Mouse (Mus musculus) lung, embryonic 15.5 days (tissue): ENCODE data around the gene Paf1. TPM values are rescaled to one million over a fixed set of nuclear protein-coding genes. Genes with fewer than 3 reads are reported as not detected.

ENCODE experiments used
- ATAC-seq: fragments of 200-750 bp; cut with Nextera tagmentation; 2 replicates; pipeline ENCODE4 v1.8.0; 2017; ENCODE audit warnings: moderate number of reproducible peaks, borderline replicate concordance; ENCODE audit not compliant: low FRiP score, low TSS enrichment; ENCODE audit errors: extremely low read depth
- H3K27ac ChIP-seq: fragments of 300-500 bp; sonication (generic); 2 replicates; pipeline ENCODE4 v1.5.1; 2015; ENCODE audit warnings: moderate library complexity, mild to moderate bottlenecking, inconsistent platforms
- H3K27me3 ChIP-seq: fragments of 300-500 bp; sonication (generic); 2 replicates; pipeline ENCODE4 v1.6.1; 2015; ENCODE audit warnings: inconsistent platforms
- H3K36me3 ChIP-seq: fragments of 300-500 bp; sonication (generic); 2 replicates; pipeline ENCODE4 v1.6.1; 2015; ENCODE audit warnings: inconsistent platforms
- H3K4me1 ChIP-seq: fragments of 300-500 bp; sonication (generic); 2 replicates; pipeline ENCODE4 v1.6.1; 2015; ENCODE audit warnings: inconsistent platforms
- H3K4me2 ChIP-seq: fragments of 300-500 bp; sonication (generic); 2 replicates; pipeline ENCODE4 v1.6.1; 2015; ENCODE audit warnings: inconsistent platforms, mild to moderate bottlenecking, moderate library complexity
- H3K4me3 ChIP-seq: fragments of 300-500 bp; sonication (generic); 2 replicates; pipeline ENCODE4 v1.5.1; 2015; ENCODE audit warnings: mild to moderate bottlenecking, inconsistent platforms
- H3K9ac ChIP-seq: fragments of 300-500 bp; sonication (generic); 2 replicates; pipeline ENCODE4 v1.6.1; 2015; ENCODE audit warnings: inconsistent platforms
- H3K9me3 ChIP-seq: fragments of 300-500 bp; sonication (generic); 2 replicates; pipeline ENCODE4 v1.6.1; 2016; ENCODE audit warnings: inconsistent platforms
- WGBS: fragments of 180-500 bp; shearing (Covaris S2); methylation state at CpG from one replicate; pipeline ENCODE4 v1.1.7; 2015; 5-methylcytosine and 5-hydroxymethylcytosine counted together
- polyA plus RNA-seq: library from polyadenylated mRNA; unstranded; fragments of >200 nt; fragmentation: Nextera tagmentation; extraction: Ambion mirVana; gene quantifications from 2 replicates; pipeline ENCODE4 v1.2.1, GENCODE M21; 2015

Gene Paf1
- polyA plus RNA-seq, 1 experiment from 2014 or later: 88.2 TPM

DNA sequence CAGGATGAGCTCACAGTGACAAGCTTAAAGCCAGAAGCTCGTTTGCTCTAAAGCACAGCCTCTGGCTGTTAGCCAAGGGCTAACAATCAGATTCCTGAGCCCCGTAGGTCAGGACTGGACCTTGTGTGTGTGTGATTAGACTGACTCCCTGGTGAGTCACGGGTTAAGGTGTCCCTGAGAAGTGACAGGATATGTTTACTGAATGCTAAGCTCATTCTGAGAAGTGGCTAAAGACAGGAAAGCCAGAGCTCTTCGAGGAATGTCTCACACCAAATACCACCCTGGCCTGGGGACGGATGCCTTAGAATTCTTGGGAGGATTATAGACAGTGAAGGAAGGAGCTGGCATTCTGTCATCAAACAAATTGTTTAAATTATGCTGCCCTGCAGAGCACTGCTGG is 34.8 kb upstream of the Paf1 start:
- 3% methylated on average over 5 of the region's 5 CpGs for WGBS
- Histone ChIP-seq H3K27me3 (no peaks in the 10 kb centered on the region), H3K4me2 (0 out of 2 replicates have a peak overlapping the region, but pooled peaks have one; percentile 0), H3K36me3 (peaks cover 54% of the 10 kb centered on the region), H3K4me1 (peaks cover 26% of the 10 kb centered on the region), H3K4me3 (no peak overlapping the region), H3K9me3 (no peaks in the 10 kb centered on the region), H3K9ac (no peak overlapping the region), H3K27ac (peak overlapping the region; percentile 85)
- ATAC-seq: no peak

- H3K9me3 ChIP-seq: no peaks in the 10 kb centered on the region
- H3K9ac ChIP-seq: no peak overlapping the region
- peaks cover 53% of the 10 kb centered on the region for H3K36me3 ChIP-seq
- H3K4me3 ChIP-seq: no peak overlapping the region
- H3K4me1 ChIP-seq: peaks cover 26% of the 10 kb centered on the region
- H3K4me2 ChIP-seq: no peak overlapping the region
- 48% methylated on average over 7 of the region's 7 CpGs for WGBS
- no peaks in the 10 kb centered on the region for H3K27me3 ChIP-seq
- no peak for ATAC-seq
- peak overlapping the region; percentile 85 for H3K27ac ChIP-seq
These were observed 34.3 kb upstream of the Paf1 start for GRCm38 (mm10) chr7:28358431-28358830.

DNA sequence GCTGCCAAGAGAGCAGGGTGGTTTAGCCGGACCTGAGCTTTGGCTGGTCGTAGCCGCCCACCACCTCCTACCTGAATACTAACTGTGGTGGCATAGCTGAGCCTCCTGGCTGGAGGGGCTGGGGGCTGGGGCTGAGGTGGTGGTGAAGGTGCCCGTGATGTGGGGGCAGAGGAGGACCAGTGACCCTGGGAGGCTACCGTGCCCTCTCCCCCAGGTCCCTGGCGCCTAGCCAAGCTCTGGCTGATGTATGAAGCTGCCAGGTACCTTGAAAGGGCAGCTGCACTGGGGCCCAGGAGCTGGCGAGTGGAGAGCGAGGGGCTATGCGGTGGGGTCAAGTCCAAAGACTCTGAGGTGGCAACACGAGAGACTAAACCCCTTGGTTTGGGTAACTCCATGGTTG is 32.9 kb upstream of the Paf1 start:
- WGBS: 84% methylated on average over 10 of the region's 10 CpGs
- ATAC-seq: no peak
- Histone ChIP-seq H3K4me3 (no peak overlapping the region), H3K4me2 (no peak overlapping the region), H3K4me1 (peaks cover 26% of the 10 kb centered on the region), H3K9me3 (no peaks in the 10 kb centered on the region), H3K9ac (no peak overlapping the region), H3K36me3 (peaks cover 54% of the 10 kb centered on the region), H3K27ac (no peak overlapping the region), H3K27me3 (no peaks in the 10 kb centered on the region)

DNA sequence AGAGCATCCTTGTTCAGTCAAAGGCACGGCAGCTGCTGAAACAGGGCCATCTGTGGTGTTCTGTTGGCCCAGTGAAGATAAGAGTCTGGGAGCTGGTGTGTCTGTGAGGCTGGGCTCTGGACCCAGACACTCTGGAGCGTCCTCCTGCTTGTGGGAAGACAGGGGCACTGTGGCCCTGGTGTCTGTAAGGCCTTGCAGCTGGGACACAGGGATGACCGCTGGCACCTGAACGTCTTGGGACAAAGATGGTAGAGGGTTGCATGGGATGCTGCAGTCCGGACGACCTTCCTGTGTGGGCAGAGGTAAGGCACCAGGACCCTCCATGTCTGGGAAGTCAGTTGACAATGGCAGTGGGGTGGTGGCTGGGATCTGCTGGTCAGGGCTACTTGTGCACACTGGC is 32.5 kb upstream of the Paf1 start:
- 87% methylated on average over 6 of the region's 6 CpGs for WGBS
- H3K9ac ChIP-seq: no peak overlapping the region
- H3K4me2 ChIP-seq: no peak overlapping the region
- no peak for ATAC-seq
- peaks cover 26% of the 10 kb centered on the region for H3K4me1 ChIP-seq
- no peaks in the 10 kb centered on the region for H3K9me3 ChIP-seq
- H3K27ac ChIP-seq: no peak overlapping the region
- no peaks in the 10 kb centered on the region for H3K27me3 ChIP-seq
- peaks cover 55% of the 10 kb centered on the region for H3K36me3 ChIP-seq
- no peak overlapping the region for H3K4me3 ChIP-seq

- 92% methylated on average over 20 of the region's 20 CpGs for WGBS
- H3K4me1 ChIP-seq: peaks cover 23% of the 10 kb centered on the region
- H3K9me3 ChIP-seq: no peaks in the 10 kb centered on the region
- H3K27ac ChIP-seq: no peak overlapping the region
- ATAC-seq: no peak
- no peak overlapping the region for H3K4me3 ChIP-seq
- H3K36me3 ChIP-seq: peaks cover 70% of the 10 kb centered on the region
- H3K27me3 ChIP-seq: no peaks in the 10 kb centered on the region
- no peak overlapping the region for H3K4me2 ChIP-seq
- H3K9ac ChIP-seq: no peak overlapping the region
These were observed 31.0 kb upstream of the Paf1 start for GRCm38 (mm10) chr7:28361647-28362341.

DNA sequence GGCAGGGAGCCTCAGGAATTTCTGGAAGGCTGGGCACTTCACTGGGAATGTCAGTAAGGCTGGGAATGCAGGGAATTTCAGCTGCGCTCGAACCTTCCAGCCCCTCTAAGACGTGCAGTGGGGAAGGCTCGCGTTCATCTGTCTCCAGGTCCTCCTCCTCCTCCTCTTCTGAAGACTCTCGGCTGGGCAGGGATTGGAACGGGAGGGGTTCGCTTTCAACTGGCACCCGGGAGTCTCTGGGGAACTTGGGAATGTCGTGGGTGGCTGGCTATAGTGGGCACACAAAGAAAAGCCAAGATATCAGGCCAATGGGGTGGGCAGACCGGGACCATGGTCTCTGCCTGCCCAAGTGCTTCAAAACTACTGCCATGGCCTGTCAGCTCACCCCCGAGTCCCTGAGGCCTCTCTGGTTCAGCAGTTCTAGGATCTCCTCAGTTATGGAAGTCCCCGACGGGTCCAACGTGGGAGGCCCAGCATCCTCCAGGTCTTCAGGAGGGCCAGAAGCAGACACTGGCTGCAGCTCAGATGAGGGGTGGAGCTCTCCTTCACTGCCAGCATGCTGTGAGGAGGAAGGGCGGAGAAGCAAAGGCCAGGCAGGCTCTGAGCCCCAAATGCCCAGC is 30.2 kb upstream of the Paf1 start:
- H3K27me3 ChIP-seq: no peaks in the 10 kb centered on the region
- peaks cover 78% of the 10 kb centered on the region for H3K36me3 ChIP-seq
- H3K4me2 ChIP-seq: no peak overlapping the region
- no peak overlapping the region for H3K27ac ChIP-seq
- 87% methylated on average over 16 of the region's 16 CpGs for WGBS
- H3K4me3 ChIP-seq: no peak overlapping the region
- peaks cover 16% of the 10 kb centered on the region for H3K4me1 ChIP-seq
- no peaks in the 10 kb centered on the region for H3K9me3 ChIP-seq
- H3K9ac ChIP-seq: no peak overlapping the region
- no peak for ATAC-seq

DNA sequence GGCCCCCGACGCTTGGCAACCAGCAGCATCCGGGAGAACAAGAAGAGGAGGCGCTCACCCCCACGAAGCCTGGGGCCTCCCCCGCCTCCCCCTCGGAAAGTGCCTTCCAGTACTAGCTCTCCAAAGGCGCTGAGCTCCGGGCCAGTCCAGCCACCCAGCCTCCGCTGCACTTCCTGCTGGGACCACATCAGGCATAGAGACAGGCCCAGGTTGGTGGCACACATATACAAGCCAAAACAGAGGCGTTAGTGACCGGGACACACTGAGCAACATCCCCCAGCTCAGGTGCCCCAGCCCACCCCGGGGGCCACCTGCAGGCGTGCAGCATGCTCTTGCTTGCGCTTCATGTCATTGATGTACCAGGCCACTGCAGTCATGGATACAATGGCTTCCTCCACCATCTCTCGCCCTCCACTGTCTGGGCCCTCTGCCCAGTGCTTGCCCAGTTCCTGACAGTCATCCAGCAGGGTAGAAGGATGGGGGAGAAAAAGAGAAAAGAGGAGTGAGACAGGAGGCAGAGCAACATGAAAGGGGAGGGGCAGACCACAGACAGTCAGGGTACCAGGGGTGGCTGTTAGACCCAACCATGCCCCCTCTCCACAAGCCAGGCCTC is 25.0 kb upstream of the Paf1 start:
- Histone ChIP-seq H3K4me1 (peaks cover 14% of the 10 kb centered on the region), H3K9me3 (no peaks in the 10 kb centered on the region), H3K4me3 (no peak overlapping the region), H3K9ac (no peak overlapping the region), H3K27ac (no peak overlapping the region), H3K36me3 (peaks cover 70% of the 10 kb centered on the region), H3K4me2 (no peak overlapping the region), H3K27me3 (no peaks in the 10 kb centered on the region)
- 91% methylated on average over 16 of the region's 16 CpGs for WGBS
- no peak for ATAC-seq

DNA sequence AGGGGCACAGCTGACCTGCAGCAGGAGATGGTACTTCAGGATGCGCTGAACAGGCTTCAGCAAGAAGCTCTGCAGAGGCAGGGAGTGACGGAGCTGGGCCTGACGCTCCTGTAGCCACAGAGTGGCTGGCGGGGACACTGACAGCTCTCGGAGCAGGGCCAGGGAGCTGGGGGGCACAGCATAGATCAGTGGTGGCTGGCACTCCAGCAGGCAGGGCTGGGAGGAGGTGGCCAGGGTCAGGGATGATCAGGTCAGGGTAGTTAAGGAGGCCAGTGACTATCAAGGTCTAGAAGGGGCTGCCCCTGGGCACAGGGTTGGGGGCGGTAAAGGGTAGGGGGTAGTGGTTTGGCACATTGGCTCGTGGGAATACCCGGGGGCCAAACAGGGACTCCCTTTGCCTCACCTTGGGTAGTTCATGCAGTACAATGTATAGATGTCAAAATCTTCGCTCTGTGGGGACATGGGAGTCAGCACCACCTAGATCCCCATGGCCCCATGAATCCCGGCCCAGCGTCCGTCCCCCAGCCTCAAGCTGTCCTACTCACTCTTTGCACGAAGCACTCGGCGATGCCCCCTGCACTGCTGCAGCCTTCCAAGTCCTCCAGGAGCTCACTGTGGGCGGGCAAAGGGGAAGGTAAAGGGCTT is 24.4 kb upstream of the Paf1 start:
- no peaks in the 10 kb centered on the region for H3K27me3 ChIP-seq
- no peak overlapping the region for H3K4me3 ChIP-seq
- H3K27ac ChIP-seq: no peak overlapping the region
- ATAC-seq: no peak
- peaks cover 14% of the 10 kb centered on the region for H3K4me1 ChIP-seq
- H3K4me2 ChIP-seq: no peak overlapping the region
- no peaks in the 10 kb centered on the region for H3K9me3 ChIP-seq
- H3K9ac ChIP-seq: no peak overlapping the region
- H3K36me3 ChIP-seq: peaks cover 68% of the 10 kb centered on the region
- 91% methylated on average over 16 of the region's 16 CpGs for WGBS

DNA sequence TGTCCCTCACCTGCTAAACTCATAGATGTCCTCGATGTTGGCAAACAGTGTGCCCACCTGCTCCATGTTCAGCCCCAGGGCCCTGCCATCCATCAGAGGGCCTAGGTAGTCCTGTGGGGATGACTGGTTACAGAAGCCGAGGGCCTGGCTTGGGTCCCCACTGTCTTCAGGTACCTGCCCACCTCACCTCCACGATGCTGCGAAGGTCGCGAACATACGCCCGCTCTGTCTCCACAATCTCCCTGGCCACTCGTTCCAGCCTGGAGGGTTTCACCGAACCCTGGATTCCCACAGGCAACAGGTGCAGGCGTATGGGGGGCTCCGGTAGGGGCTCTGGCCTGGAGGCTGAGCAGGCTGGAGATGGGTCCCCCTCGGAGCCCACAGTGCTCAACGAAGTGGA is 22.7 kb upstream of the Paf1 start:
- peaks cover 24% of the 10 kb centered on the region for H3K4me1 ChIP-seq
- H3K4me2 ChIP-seq: peak overlapping the region; percentile 77
- H3K9ac ChIP-seq: peak overlapping the region; percentile 87
- no peak overlapping the region for H3K27ac ChIP-seq
- H3K9me3 ChIP-seq: no peaks in the 10 kb centered on the region
- no peak for ATAC-seq
- H3K4me3 ChIP-seq: peak overlapping the region; percentile 86
- H3K36me3 ChIP-seq: peaks cover 51% of the 10 kb centered on the region
- no peaks in the 10 kb centered on the region for H3K27me3 ChIP-seq
- WGBS: 88% methylated on average over 14 of the region's 14 CpGs

DNA sequence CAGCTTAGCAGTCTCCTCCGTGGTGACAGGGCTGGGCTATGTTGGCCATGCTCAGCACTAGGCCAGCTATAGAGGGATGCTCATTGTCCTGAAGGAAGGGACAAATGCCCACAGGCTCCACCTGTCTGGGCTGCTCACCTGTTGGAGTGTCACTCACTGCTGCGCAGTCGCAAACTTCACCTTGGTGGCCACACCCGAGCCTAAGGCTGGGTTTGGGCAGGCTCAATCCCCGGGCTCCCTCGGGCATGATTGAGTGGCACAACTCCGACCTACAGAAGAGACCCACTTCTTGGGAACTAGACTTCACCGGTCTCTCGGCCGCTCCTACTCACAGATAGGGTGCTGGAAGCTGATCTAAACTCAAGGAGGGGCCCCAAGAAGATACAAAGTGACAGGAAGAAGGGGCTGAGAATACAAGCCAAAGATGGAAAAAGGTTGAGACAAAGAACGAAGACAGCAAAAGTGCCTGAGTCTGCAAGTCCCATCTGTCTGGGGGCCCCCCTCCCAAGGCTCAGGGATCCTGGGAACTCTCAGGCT is 21.7 kb upstream of the Paf1 start:
- peaks cover 30% of the 10 kb centered on the region for H3K4me1 ChIP-seq
- WGBS: 3% methylated on average over 11 of the region's 11 CpGs
- H3K9ac ChIP-seq: peak overlapping the region; percentile 87
- H3K36me3 ChIP-seq: peaks cover 41% of the 10 kb centered on the region
- H3K27me3 ChIP-seq: no peaks in the 10 kb centered on the region
- peak overlapping the region; percentile 77 for H3K4me2 ChIP-seq
- ATAC-seq: no peak
- peak overlapping the region; percentile 86 for H3K4me3 ChIP-seq
- H3K27ac ChIP-seq: peak overlapping the region; percentile 96
- no peaks in the 10 kb centered on the region for H3K9me3 ChIP-seq

- H3K9ac ChIP-seq: peak overlapping the region; percentile 87
- peaks cover 36% of the 10 kb centered on the region for H3K36me3 ChIP-seq
- ATAC-seq: no peak; the same call in 1 of the 2 replicates
- no peaks in the 10 kb centered on the region for H3K27me3 ChIP-seq
- H3K4me1 ChIP-seq: peaks cover 35% of the 10 kb centered on the region
- peak overlapping the region; percentile 96 for H3K27ac ChIP-seq
- WGBS: under 1% methylated on average over 41 of the region's 43 CpGs
- H3K9me3 ChIP-seq: no peaks in the 10 kb centered on the region
- H3K4me2 ChIP-seq: peak overlapping the region; percentile 77
- H3K4me3 ChIP-seq: peak overlapping the region; percentile 86
These were observed 21.2 kb upstream of the Paf1 start for GRCm38 (mm10) chr7:28371514-28371989.
